Mouse (Mus musculus) embryonic facial prominence, embryonic 11.5 days (tissue): ENCODE data around the gene Amfr. TPM values are rescaled to one million over a fixed set of nuclear protein-coding genes. Genes with fewer than 3 reads are reported as not detected.

ENCODE experiments used
- ATAC-seq: fragments of 200-750 bp; cut with Nextera tagmentation; replicated peaks from 2 replicates; pipeline ENCODE4 v1.8.0; 2017; ENCODE audit warnings: low read depth; ENCODE audit not compliant: insufficient number of reproducible peaks, low FRiP score, low TSS enrichment
- DNase-seq: peaks from one replicate; pipeline ENCODE4 v3.0.0-alpha.2; 2015; ENCODE audit warnings: low spot score
- H3K27ac ChIP-seq: fragments of 300-500 bp; sonication (generic); replicated peaks from 2 replicates; pipeline ENCODE4 v1.5.1; 2014; ENCODE audit warnings: mild to moderate bottlenecking, low read depth, low read length, control low read depth
- H3K27me3 ChIP-seq: fragments of 300-500 bp; sonication (generic); 2 replicates; pipeline ENCODE4 v1.6.1; 2014; ENCODE audit warnings: mild to moderate bottlenecking, low read length, moderate library complexity, mixed read lengths; ENCODE audit not compliant: control insufficient read depth, insufficient read depth
- H3K36me3 ChIP-seq: fragments of 300-500 bp; sonication (generic); replicated peaks from 2 replicates; pipeline ENCODE4 v1.6.1; 2014; ENCODE audit warnings: low read depth, mild to moderate bottlenecking, low read length, moderate library complexity, mixed read lengths; ENCODE audit not compliant: control insufficient read depth, insufficient read depth
- H3K4me1 ChIP-seq: fragments of 300-500 bp; sonication (generic); 2 replicates; pipeline ENCODE4 v1.6.1; 2014; ENCODE audit warnings: low read length, mixed read lengths; ENCODE audit not compliant: control insufficient read depth, insufficient read depth
- H3K4me2 ChIP-seq: fragments of 300-500 bp; sonication (generic); 2 replicates; pipeline ENCODE4 v1.6.1; 2014; ENCODE audit warnings: low read depth, mild to moderate bottlenecking, control low read depth, low read length, moderate library complexity
- H3K4me3 ChIP-seq: fragments of 300-500 bp; sonication (generic); 2 replicates; pipeline ENCODE4 v1.5.1; 2014; ENCODE audit warnings: low read depth, low read length, control low read depth
- H3K9ac ChIP-seq: fragments of 300-500 bp; sonication (generic); replicated peaks from 2 replicates; pipeline ENCODE4 v1.6.1; 2014; ENCODE audit warnings: mild to moderate bottlenecking, control low read depth, low read length
- H3K9me3 ChIP-seq: fragments of 300-500 bp; sonication (generic); replicated peaks from 2 replicates; pipeline ENCODE4 v1.6.1; 2016; ENCODE audit warnings: mild to moderate bottlenecking, low read length, inconsistent platforms, mixed read lengths; ENCODE audit not compliant: control insufficient read depth
- WGBS: fragments of 180-500 bp; shearing (Covaris S2); extraction: QIAGEN DNeasy Blood & Tissue Kit; methylation state at CpG from one replicate; pipeline ENCODE4 v1.1.7; 2014; 5-methylcytosine and 5-hydroxymethylcytosine counted together
- polyA plus RNA-seq: library from polyadenylated mRNA; unstranded; fragments of >200 nt; fragmentation: Nextera tagmentation; extraction: Ambion mirVana; gene quantifications from 2 replicates; pipeline ENCODE4 v1.2.1, GENCODE M21; 2014

Amfr gene
- polyA plus RNA-seq, 1 experiment from 2014 or later, result 49.5 TPM

GRCm38 (mm10) chr8:93941636-93942054, 71.0 kb downstream of the Amfr start:
- no peak for ATAC-seq
- Histone ChIP-seq H3K36me3 (no peaks in the 10 kb centered on the region), H3K9ac (no peak overlapping the region), H3K4me1 (no peaks in the 10 kb centered on the region), H3K4me3 (no peak overlapping the region), H3K4me2 (no peak overlapping the region), H3K27me3 (no peaks in the 10 kb centered on the region), H3K9me3 (no peaks in the 10 kb centered on the region), H3K27ac (no peak overlapping the region)
- DNase-seq, result no peak
- WGBS, result 77% methylated on average over 4 of the region's 4 CpGs

- ATAC-seq (no peak), DNase-seq (peak; percentile 12)
- Histone ChIP-seq H3K9me3 (no peaks in the 10 kb centered on the region), H3K4me2 (no peak overlapping the region), H3K4me1 (no peaks in the 10 kb centered on the region), H3K27me3 (no peaks in the 10 kb centered on the region), H3K36me3 (no peaks in the 10 kb centered on the region), H3K27ac (no peak overlapping the region), H3K9ac (no peak overlapping the region), H3K4me3 (no peak overlapping the region)
- 69% methylated on average over 11 of the region's 11 CpGs for WGBS
Measured at GRCm38 (mm10) chr8:93940542-93941423, 71.9 kb downstream of the Amfr start.

GRCm38 (mm10) chr8:93938193-93938592, 74.4 kb downstream of the Amfr start:
- no peaks in the 10 kb centered on the region for H3K27me3 ChIP-seq
- no peak overlapping the region for H3K4me3 ChIP-seq
- no peaks in the 10 kb centered on the region for H3K9me3 ChIP-seq
- no peaks in the 10 kb centered on the region for H3K4me1 ChIP-seq
- 81% methylated on average over 3 of the region's 3 CpGs for WGBS
- DNase-seq (no peak), ATAC-seq (no peak)
- no peak overlapping the region for H3K9ac ChIP-seq
- H3K4me2 ChIP-seq, result no peak overlapping the region
- no peaks in the 10 kb centered on the region for H3K36me3 ChIP-seq
- H3K27ac ChIP-seq, result no peak overlapping the region

- Histone ChIP-seq H3K36me3 (no peaks in the 10 kb centered on the region), H3K4me1 (no peaks in the 10 kb centered on the region), H3K27ac (no peak overlapping the region), H3K4me2 (no peak overlapping the region), H3K9me3 (no peaks in the 10 kb centered on the region), H3K9ac (no peak overlapping the region), H3K4me3 (no peak overlapping the region), H3K27me3 (no peaks in the 10 kb centered on the region)
- 82% methylated on average over 2 of the region's 2 CpGs for WGBS
- no peak for DNase-seq
- no peak for ATAC-seq
Measured at GRCm38 (mm10) chr8:93933288-93933687, 79.4 kb downstream of the Amfr start.

- H3K36me3 ChIP-seq, result no peaks in the 10 kb centered on the region
- H3K27ac ChIP-seq, result no peak overlapping the region
- H3K9me3 ChIP-seq, result no peaks in the 10 kb centered on the region
- ATAC-seq, result 0 out of 2 replicates have a peak, but pooled peaks have one; percentile 15
- DNase-seq, result peak; percentile 78
- WGBS, result 25% methylated on average over 6 of the region's 6 CpGs
- no peak overlapping the region for H3K4me2 ChIP-seq
- no peak overlapping the region for H3K4me3 ChIP-seq
- H3K9ac ChIP-seq, result no peak overlapping the region
- no peaks in the 10 kb centered on the region for H3K4me1 ChIP-seq
- no peaks in the 10 kb centered on the region for H3K27me3 ChIP-seq
Measured at GRCm38 (mm10) chr8:93932873-93933272, 79.8 kb downstream of the Amfr start.

- H3K4me3 ChIP-seq, result no peak overlapping the region
- no peak overlapping the region for H3K4me2 ChIP-seq
- H3K9me3 ChIP-seq, result no peaks in the 10 kb centered on the region
- no peaks in the 10 kb centered on the region for H3K36me3 ChIP-seq
- H3K27me3 ChIP-seq, result no peaks in the 10 kb centered on the region
- WGBS, result 71% methylated on average over 6 of the region's 6 CpGs
- no peak overlapping the region for H3K27ac ChIP-seq
- H3K9ac ChIP-seq, result no peak overlapping the region
- ATAC-seq (no peak), DNase-seq (no peak)
- no peaks in the 10 kb centered on the region for H3K4me1 ChIP-seq
Measured at GRCm38 (mm10) chr8:93931336-93931735, 81.3 kb downstream of the Amfr start.

GRCm38 (mm10) chr8:93929233-93929632, 83.4 kb downstream of the Amfr start:
- H3K4me3 ChIP-seq, result no peak overlapping the region
- H3K27ac ChIP-seq, result no peak overlapping the region
- DNase-seq, result no peak
- H3K27me3 ChIP-seq, result no peaks in the 10 kb centered on the region
- H3K9me3 ChIP-seq, result no peaks in the 10 kb centered on the region
- no peaks in the 10 kb centered on the region for H3K36me3 ChIP-seq
- no peak overlapping the region for H3K9ac ChIP-seq
- 89% methylated on average over 4 of the region's 4 CpGs for WGBS
- no peak for ATAC-seq
- H3K4me2 ChIP-seq, result no peak overlapping the region
- no peaks in the 10 kb centered on the region for H3K4me1 ChIP-seq

- Histone ChIP-seq H3K4me3 (no peak overlapping the region), H3K9ac (no peak overlapping the region), H3K27ac (no peak overlapping the region), H3K4me1 (no peaks in the 10 kb centered on the region), H3K4me2 (no peak overlapping the region), H3K9me3 (no peaks in the 10 kb centered on the region), H3K27me3 (no peaks in the 10 kb centered on the region), H3K36me3 (no peaks in the 10 kb centered on the region)
- ATAC-seq, result no peak
- no peak for DNase-seq
- 32% methylated on average over 3 of the region's 3 CpGs for WGBS
Measured at GRCm38 (mm10) chr8:93925513-93925912, 87.1 kb downstream of the Amfr start.
